Mouse (Mus musculus): ENCODE results near the gene Gm11042.

Gm11042 gene

GRCm38 (mm10) chr12:74296374-74296773 is 19.8 kb downstream of the Gm11042 start:
- in situ Hi-C loops (cut with MboI; ENCODE audit: low pct_unique_long_range_greater_than_20kb in 1 of 2, low sequenced_read_pairs in 2 of 2, unreplicated experiment in 1 of 2), result loop anchor here in 1 of 2 experiments (10.0 to 25.0 kb wide), 3 partner anchors 292 to 734 kb away; no protein-coding TSS in a partner anchor

- in situ Hi-C loops (cut with MboI; ENCODE audit: low pct_unique_long_range_greater_than_20kb in 1 of 2, low sequenced_read_pairs in 2 of 2, unreplicated experiment in 1 of 2), result loop anchor here in 1 of 2 experiments (10.0 to 25.0 kb wide), 3 partner anchors 289 to 731 kb away; no protein-coding TSS in a partner anchor
These were observed 22.6 kb downstream of the Gm11042 start for GRCm38 (mm10) chr12:74293624-74294023.

GRCm38 (mm10) chr12:74290983-74291382 is 25.2 kb downstream of the Gm11042 start:
- in situ Hi-C loops (cut with MboI; ENCODE audit: low pct_unique_long_range_greater_than_20kb in 1 of 2, low sequenced_read_pairs in 2 of 2, unreplicated experiment in 1 of 2), result loop anchor here in 1 of 2 experiments (10.0 to 25.0 kb wide), 3 partner anchors 286 to 729 kb away; no protein-coding TSS in a partner anchor

GRCm38 (mm10) chr12:74284685-74285054 is 31.5 kb downstream of the Gm11042 start:
- in situ Hi-C loops (cut with MboI; ENCODE audit: low pct_unique_long_range_greater_than_20kb in 1 of 2, low sequenced_read_pairs in 2 of 2, unreplicated experiment in 1 of 2), result loop anchor here in 1 of 2 experiments (25.0 kb wide), 2 partner anchors 572 to 722 kb away; no protein-coding TSS in a partner anchor

- in situ Hi-C loops (cut with MboI; ENCODE audit: low pct_unique_long_range_greater_than_20kb in 1 of 2, low sequenced_read_pairs in 2 of 2, unreplicated experiment in 1 of 2), result loop anchor here in 1 of 2 experiments (25.0 kb wide), 2 partner anchors 572 to 722 kb away; no protein-coding TSS in a partner anchor
These were observed 32.0 kb downstream of the Gm11042 start for GRCm38 (mm10) chr12:74284020-74284684.

- in situ Hi-C loops (cut with MboI; ENCODE audit: low pct_unique_long_range_greater_than_20kb in 1 of 2, low sequenced_read_pairs in 2 of 2, unreplicated experiment in 1 of 2), result loop anchor here in 1 of 2 experiments (25.0 kb wide), 2 partner anchors 571 to 721 kb away; no protein-coding TSS in a partner anchor
These were observed 33.3 kb downstream of the Gm11042 start for GRCm38 (mm10) chr12:74282846-74283245.

GRCm38 (mm10) chr12:74281403-74281802 is 34.8 kb downstream of the Gm11042 start:
- in situ Hi-C loops (cut with MboI; ENCODE audit: low pct_unique_long_range_greater_than_20kb in 1 of 2, low sequenced_read_pairs in 2 of 2, unreplicated experiment in 1 of 2), result loop anchor here in 1 of 2 experiments (25.0 kb wide), 2 partner anchors 569 to 719 kb away; no protein-coding TSS in a partner anchor

- in situ Hi-C loops (cut with MboI; ENCODE audit: low pct_unique_long_range_greater_than_20kb in 1 of 2, low sequenced_read_pairs in 2 of 2, unreplicated experiment in 1 of 2), result loop anchor here in 1 of 2 experiments (25.0 kb wide), 2 partner anchors 565 to 715 kb away; no protein-coding TSS in a partner anchor
These were observed 38.9 kb downstream of the Gm11042 start for GRCm38 (mm10) chr12:74277265-74277664.

GRCm38 (mm10) chr12:74272545-74272944 is 43.6 kb downstream of the Gm11042 start:
- in situ Hi-C loops (cut with MboI; ENCODE audit: low pct_unique_long_range_greater_than_20kb in 1 of 2, low sequenced_read_pairs in 2 of 2, unreplicated experiment in 1 of 2), result no loop called here

GRCm38 (mm10) chr12:74268644-74269285 is 47.4 kb downstream of the Gm11042 start:
- in situ Hi-C loops (cut with MboI; ENCODE audit: low pct_unique_long_range_greater_than_20kb in 1 of 2, low sequenced_read_pairs in 2 of 2, unreplicated experiment in 1 of 2), result no loop called here

GRCm38 (mm10) chr12:74267049-74267448 is 49.1 kb downstream of the Gm11042 start:
- in situ Hi-C loops (cut with MboI; ENCODE audit: low pct_unique_long_range_greater_than_20kb in 1 of 2, low sequenced_read_pairs in 2 of 2, unreplicated experiment in 1 of 2), result no loop called here
